Mouse (Mus musculus): ENCODE measurements around the gene Gp6. TPM values are rescaled to one million over a fixed set of nuclear protein-coding genes. Genes with fewer than 3 reads are reported as not detected.
"Not testable (repeated sequence)": the region's sequence is repeated elsewhere in the genome, so short reads cannot be mapped to it uniquely, and the experiment has no call there.

Gene Gp6
- polyA plus RNA-seq, 1 experiment, result 19.0 TPM

GRCm38 (mm10) chr7:4427161-4427912, 29.8 kb upstream of the Gp6 start:
- 27% methylated on average over 7 of the region's 7 CpGs for WGBS
- Histone ChIP-seq H3K4me1 (ENCODE audit: control insufficient read depth, insufficient read depth, low read length) (no peaks in the 10 kb centered on the region; the same call in 1 of the 2 replicates), H3K4me3 (replicated peaks; ENCODE audit: control insufficient read depth, low read depth, low read length) (no peak overlapping the region), H3K27ac (ENCODE audit: control insufficient read depth, insufficient read depth, low read depth, low read length, poor library complexity) (no peak overlapping the region)
- TF ChIP-seq POLR2A (IDR thresholded peaks at IDR 0.05; ENCODE audit: borderline replicate concordance, control insufficient read depth, low read depth, low read length) (no peak), CTCF (IDR thresholded peaks at IDR 0.05; ENCODE audit: control insufficient read depth, insufficient read depth, low read length) (peak; percentile 87)

- Histone ChIP-seq H3K4me1 (ENCODE audit: control insufficient read depth, insufficient read depth, low read length) (no peaks in the 10 kb centered on the region; the same call in 1 of the 2 replicates), H3K4me3 (replicated peaks; ENCODE audit: control insufficient read depth, low read depth, low read length) (no peak overlapping the region), H3K27ac (ENCODE audit: control insufficient read depth, insufficient read depth, low read depth, low read length, poor library complexity) (no peak overlapping the region)
- TF ChIP-seq POLR2A (IDR thresholded peaks at IDR 0.05; ENCODE audit: borderline replicate concordance, control insufficient read depth, low read depth, low read length) (no peak), CTCF (IDR thresholded peaks at IDR 0.05; ENCODE audit: control insufficient read depth, insufficient read depth, low read length) (no peak)
- 38% methylated on average over 4 of the region's 4 CpGs for WGBS
Measured at GRCm38 (mm10) chr7:4420230-4420629, 22.7 kb upstream of the Gp6 start.

- Histone ChIP-seq H3K4me3 (replicated peaks; ENCODE audit: control insufficient read depth, low read depth, low read length) (no peak overlapping the region), H3K27ac (ENCODE audit: control insufficient read depth, insufficient read depth, low read depth, low read length, poor library complexity) (no peak overlapping the region), H3K4me1 (ENCODE audit: control insufficient read depth, insufficient read depth, low read length) (no peaks in the 10 kb centered on the region; the same call in 1 of the 2 replicates)
- TF ChIP-seq POLR2A (IDR thresholded peaks at IDR 0.05; ENCODE audit: borderline replicate concordance, control insufficient read depth, low read depth, low read length), result no peak
- TF ChIP-seq CTCF (IDR thresholded peaks at IDR 0.05; ENCODE audit: control insufficient read depth, insufficient read depth, low read length), result no peak
- 76% methylated on average over 6 of the region's 6 CpGs for WGBS
Measured at GRCm38 (mm10) chr7:4419681-4420080, 22.1 kb upstream of the Gp6 start.

- WGBS, result 89% methylated on average over 15 of the region's 15 CpGs
- H3K4me1 ChIP-seq (ENCODE audit: control insufficient read depth, insufficient read depth, low read length); H3K4me3 ChIP-seq (replicated peaks; ENCODE audit: control insufficient read depth, low read depth, low read length); H3K27ac ChIP-seq (ENCODE audit: control insufficient read depth, insufficient read depth, low read depth, low read length, poor library complexity): not testable (repeated sequence)
Measured at GRCm38 (mm10) chr7:4412406-4412805, 14.9 kb upstream of the Gp6 start.

- H3K27ac ChIP-seq (ENCODE audit: control insufficient read depth, insufficient read depth, low read depth, low read length, poor library complexity), result no peak overlapping the region
- WGBS, result 69% methylated on average over 7 of the region's 7 CpGs
- TF ChIP-seq CTCF (IDR thresholded peaks at IDR 0.05; ENCODE audit: control insufficient read depth, insufficient read depth, low read length), result no peak
- H3K4me3 ChIP-seq (replicated peaks; ENCODE audit: control insufficient read depth, low read depth, low read length), result no peak overlapping the region
- H3K4me1 ChIP-seq (ENCODE audit: control insufficient read depth, insufficient read depth, low read length), result no peaks in the 10 kb centered on the region
Measured at GRCm38 (mm10) chr7:4373521-4373920, 24.0 kb downstream of the Gp6 start.

- TF ChIP-seq CTCF (IDR thresholded peaks at IDR 0.05; ENCODE audit: control insufficient read depth, insufficient read depth, low read length), result no peak
- no peak for TF ChIP-seq POLR2A (IDR thresholded peaks at IDR 0.05; ENCODE audit: borderline replicate concordance, control insufficient read depth, low read depth, low read length)
- H3K27ac ChIP-seq (ENCODE audit: control insufficient read depth, insufficient read depth, low read depth, low read length, poor library complexity), result no peak within 1 kb of the TSS
- H3K4me3 ChIP-seq (replicated peaks; ENCODE audit: control insufficient read depth, low read depth, low read length), result no peak within 1 kb of the TSS
- H3K4me1 ChIP-seq (ENCODE audit: control insufficient read depth, insufficient read depth, low read length), result no peaks in the 10 kb centered on the region
Measured at GRCm38 (mm10) chr7:4337509-4337908, 60.0 kb downstream of the Gp6 start, which contains the start of gene Ncr1. Gene Ncr1, plus strand, starts transcription at chr7:4337724.

- Histone ChIP-seq H3K27ac (ENCODE audit: control insufficient read depth, insufficient read depth, low read depth, low read length, poor library complexity) (no peak overlapping the region), H3K4me1 (ENCODE audit: control insufficient read depth, insufficient read depth, low read length) (no peaks in the 10 kb centered on the region), H3K4me3 (replicated peaks; ENCODE audit: control insufficient read depth, low read depth, low read length) (no peak overlapping the region)
- TF ChIP-seq POLR2A (IDR thresholded peaks at IDR 0.05; ENCODE audit: borderline replicate concordance, control insufficient read depth, low read depth, low read length) (no peak), CTCF (IDR thresholded peaks at IDR 0.05; ENCODE audit: control insufficient read depth, insufficient read depth, low read length) (no peak)
- 27% methylated on average over 2 of the region's 2 CpGs for WGBS
Measured at GRCm38 (mm10) chr7:4323301-4323700, 74.2 kb downstream of the Gp6 start.

Other genes with a start within 250 kb of the Gp6 start
- gene Leng9, start 247.4 kb downstream of the Gp6 start, polyA plus RNA-seq (2011; ENCODE audit: insufficient read depth, insufficient read length, low replicate concordance, missing spikeins), result 0.92 and 2.4 TPM in 2 replicates
- gene Cdc42ep5, start 232.9 kb downstream of the Gp6 start, polyA plus RNA-seq (2011; ENCODE audit: insufficient read depth, insufficient read length, low replicate concordance, missing spikeins), result 3.2 and 4.0 TPM in 2 replicates
- not detected in 2 replicates for gene Lilra5, start 160.0 kb downstream of the Gp6 start, polyA plus RNA-seq (2011; ENCODE audit: insufficient read depth, insufficient read length, low replicate concordance, missing spikeins)
- not detected in 2 replicates for gene Ncr1, start 60.0 kb downstream of the Gp6 start, polyA plus RNA-seq (2011; ENCODE audit: insufficient read depth, insufficient read length, low replicate concordance, missing spikeins)
- 3.6 and 6.9 TPM in 2 replicates for gene Rdh13, start 47.9 kb upstream of the Gp6 start, polyA plus RNA-seq (2011; ENCODE audit: insufficient read depth, insufficient read length, low replicate concordance, missing spikeins)
- gene Eps8l1, start 62.9 kb upstream of the Gp6 start, polyA plus RNA-seq (2011; ENCODE audit: insufficient read depth, insufficient read length, low replicate concordance, missing spikeins), result 7.3 and 16.5 TPM in 2 replicates
- 163 and 340 TPM in 2 replicates for gene Ppp1r12c, start 103.9 kb upstream of the Gp6 start, polyA plus RNA-seq (2011; ENCODE audit: insufficient read depth, insufficient read length, low replicate concordance, missing spikeins)
- gene Tnnt1, start 118.6 kb upstream of the Gp6 start, polyA plus RNA-seq (2011; ENCODE audit: insufficient read depth, insufficient read length, low replicate concordance, missing spikeins), result 7.4 and 30.5 TPM in 2 replicates
- gene Tnni3, start 126.5 kb upstream of the Gp6 start, polyA plus RNA-seq (2011; ENCODE audit: insufficient read depth, insufficient read length, low replicate concordance, missing spikeins), result 4.9 and 25.9 TPM in 2 replicates
- gene Dnaaf3, start 134.7 kb upstream of the Gp6 start, polyA plus RNA-seq (2011; ENCODE audit: insufficient read depth, insufficient read length, low replicate concordance, missing spikeins), result 1.2 and 2.2 TPM in 2 replicates
- gene Syt5, start 149.8 kb upstream of the Gp6 start, polyA plus RNA-seq (2011; ENCODE audit: insufficient read depth, insufficient read length, low replicate concordance, missing spikeins), result 0.74 TPM in 1 of 2 replicates, not detected in the other
- not detected in 2 replicates for gene Ptprh, start 206.3 kb upstream of the Gp6 start, polyA plus RNA-seq (2011; ENCODE audit: insufficient read depth, insufficient read length, low replicate concordance, missing spikeins)
- 36.2 and 42.5 TPM in 2 replicates for gene Tmem86b, start 233.7 kb upstream of the Gp6 start, polyA plus RNA-seq (2011; ENCODE audit: insufficient read depth, insufficient read length, low replicate concordance, missing spikeins)

Data from bone marrow, adult 2 months (tissue).